Mouse (Mus musculus) yolk sac, embryonic 10.5 days (tissue): ENCODE measurements around the gene Sarm1.
A peak's percentile ranks its signal among the peaks of the same experiment; 100 is the strongest.

Experiments
- DNase-seq: peaks from one replicate; pipeline ENCODE4 v3.0.0-alpha.2; 2017; ENCODE audit warnings: low spot score

The Sarm1 gene

GRCm38 (mm10) chr11:78512025-78512957, 14.7 kb upstream of the Sarm1 start, which contains the start of the genes Tmem199 and Poldip2:
Gene Tmem199, minus strand, starts transcription at chr11:78512172.
Gene Poldip2, plus strand, starts transcription at chr11:78512193.
- peak; percentile 93 for DNase-seq

- no peak for DNase-seq
These were observed 11.6 kb upstream of the Sarm1 start for GRCm38 (mm10) chr11:78509148-78509547.

GRCm38 (mm10) chr11:78505430-78505829, 7.9 kb upstream of the Sarm1 start:
- DNase-seq: no peak

- no peak for DNase-seq
These were observed 5.5 kb upstream of the Sarm1 start, which contains the start of gene Sebox for GRCm38 (mm10) chr11:78502909-78503650. Gene Sebox, plus strand, starts transcription at chr11:78503447.

GRCm38 (mm10) chr11:78501529-78501928, 4.0 kb upstream of the Sarm1 start:
- DNase-seq: no peak

GRCm38 (mm10) chr11:78500623-78501202, 3.2 kb upstream of the Sarm1 start:
- DNase-seq: peak; percentile 70

- no peak for DNase-seq
These were observed 2.0 kb upstream of the Sarm1 start for GRCm38 (mm10) chr11:78499543-78499942.

- no peak for DNase-seq
These were observed 1.4 kb upstream of the Sarm1 start, which contains the start of gene Vtn for GRCm38 (mm10) chr11:78499004-78499403. Gene Vtn, plus strand, starts transcription at chr11:78499091.

- DNase-seq: no peak
These were observed 448 bp downstream of the Sarm1 start for GRCm38 (mm10) chr11:78497071-78497541.

GRCm38 (mm10) chr11:78495904-78496303, 1.6 kb downstream of the Sarm1 start:
- no peak for DNase-seq

- peak; percentile 48 for DNase-seq
These were observed 6.7 kb downstream of the Sarm1 start for GRCm38 (mm10) chr11:78490781-78491241.

- DNase-seq: peak; percentile 57
These were observed 9.4 kb downstream of the Sarm1 start for GRCm38 (mm10) chr11:78488168-78488567.

- DNase-seq: no peak
These were observed 13.9 kb downstream of the Sarm1 start for GRCm38 (mm10) chr11:78483639-78484038.

GRCm38 (mm10) chr11:78475289-78475688, 22.3 kb downstream of the Sarm1 start:
- no peak for DNase-seq

GRCm38 (mm10) chr11:78471326-78472103, 26.0 kb downstream of the Sarm1 start:
- no peak for DNase-seq

GRCm38 (mm10) chr11:78467932-78468331, 29.6 kb downstream of the Sarm1 start:
- no peak for DNase-seq

- no peak for DNase-seq
These were observed 30.0 kb downstream of the Sarm1 start for GRCm38 (mm10) chr11:78467515-78467914.

GRCm38 (mm10) chr11:78466242-78466912, 31.2 kb downstream of the Sarm1 start:
- no peak for DNase-seq

GRCm38 (mm10) chr11:78465568-78466180, 31.9 kb downstream of the Sarm1 start, which contains the start of gene Slc46a1:
Gene Slc46a1, plus strand, starts transcription at chr11:78465697.
- DNase-seq: peak; percentile 81

GRCm38 (mm10) chr11:78465116-78465515, 32.4 kb downstream of the Sarm1 start:
- no peak for DNase-seq
